Mouse (Mus musculus): Measurements from ENCODE around the gene Cldn5.

The Cldn5 gene

GRCm38 (mm10) chr16:18785485-18785884 is 8.8 kb downstream of the Cldn5 start:
- DNase-seq = no peak

- DNase-seq = no peak
Observed at GRCm38 (mm10) chr16:18786652-18787051, 10.0 kb downstream of the Cldn5 start.

GRCm38 (mm10) chr16:18788627-18789406 is 12.2 kb downstream of the Cldn5 start:
- no peak for DNase-seq

- DNase-seq = no peak
Observed at GRCm38 (mm10) chr16:18795223-18795899, 18.7 kb downstream of the Cldn5 start.

- DNase-seq = no peak
Observed at GRCm38 (mm10) chr16:18796645-18797044, 20.0 kb downstream of the Cldn5 start.

GRCm38 (mm10) chr16:18798151-18798550 is 21.5 kb downstream of the Cldn5 start:
- no peak for DNase-seq

GRCm38 (mm10) chr16:18798841-18799240 is 22.2 kb downstream of the Cldn5 start:
- DNase-seq = peak; percentile 40 to 43

GRCm38 (mm10) chr16:18805746-18806145 is 29.1 kb downstream of the Cldn5 start:
- DNase-seq = no peak

GRCm38 (mm10) chr16:18809001-18809400 is 32.4 kb downstream of the Cldn5 start:
- DNase-seq = no peak

GRCm38 (mm10) chr16:18811032-18811431 is 34.4 kb downstream of the Cldn5 start:
- peak in 1 of 2 experiments; percentile 37 for DNase-seq

GRCm38 (mm10) chr16:18811468-18812384 is 35.1 kb downstream of the Cldn5 start, which contains the start of the genes Ufd1 and Cdc45:
Gene Ufd1 (plus strand): TSS chr16:18811779.
Gene Cdc45 (minus strand): TSS chr16:18811987.
- DNase-seq = peak; percentile 85 to 90

GRCm38 (mm10) chr16:18812385-18812910 is 35.8 kb downstream of the Cldn5 start:
- no peak for DNase-seq

GRCm38 (mm10) chr16:18822356-18822755 is 45.7 kb downstream of the Cldn5 start:
- no peak for DNase-seq

GRCm38 (mm10) chr16:18822925-18823324 is 46.3 kb downstream of the Cldn5 start:
- no peak for DNase-seq

Data from cerebellum, adult 18-20 months (tissue).